Mouse (Mus musculus): ENCODE data around the gene Dpm1. TPM values are rescaled to one million over a fixed set of nuclear protein-coding genes. Genes with fewer than 3 reads are reported as not detected.

The Dpm1 gene
- polyA plus RNA-seq, 1 experiment = 686 TPM

GRCm38 (mm10) chr2:168161514-168161971 is 68.8 kb downstream of the Dpm1 start:
- Histone ChIP-seq H3K27ac (ENCODE audit: insufficient read depth, low read depth, low read length) (no peak overlapping the region), H3K4me3 (ENCODE audit: insufficient read depth, low read depth, low read length) (no peak overlapping the region), H3K4me1 (ENCODE audit: control insufficient read depth, insufficient read depth, low read length) (peaks cover 11% of the 10 kb centered on the region)
- WGBS = 11% methylated on average over 11 of the region's 11 CpGs
- TF ChIP-seq CTCF (IDR thresholded peaks at IDR 0.05; ENCODE audit: insufficient read depth, low read depth, low read length) (no peak), POLR2A (IDR thresholded peaks at IDR 0.05; ENCODE audit: insufficient read depth, low read depth, low read length) (no peak)

DNA sequence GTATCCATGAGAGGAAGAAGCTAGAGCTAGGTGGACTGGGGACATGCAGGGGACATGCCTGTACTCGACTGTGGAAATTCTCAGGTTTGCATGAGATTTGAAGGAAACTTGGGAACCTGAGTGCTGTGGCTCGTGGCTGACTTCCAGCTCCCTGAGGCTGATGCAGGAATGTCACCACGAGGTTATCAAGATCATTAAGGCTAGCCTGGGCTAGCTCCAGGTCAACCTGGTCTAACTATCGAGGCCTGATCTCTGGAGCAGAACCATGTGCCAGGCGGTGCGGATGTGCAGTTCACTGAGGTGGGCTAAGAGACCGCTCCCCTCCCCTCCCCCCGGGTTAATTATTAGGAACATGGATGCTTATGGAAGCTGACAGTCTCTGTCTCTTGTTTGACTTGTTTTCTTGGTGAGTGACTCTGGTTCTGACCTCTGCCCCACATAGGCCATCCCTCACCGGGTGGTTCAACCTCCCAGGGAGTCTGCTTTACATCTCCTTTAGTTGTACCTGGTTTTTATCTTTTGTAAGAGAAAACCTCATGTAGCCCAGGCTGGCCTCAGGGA is 69.9 kb downstream of the Dpm1 start:
- H3K4me3 ChIP-seq (ENCODE audit: insufficient read depth, low read depth, low read length) = no peak overlapping the region
- no peak overlapping the region for H3K27ac ChIP-seq (ENCODE audit: insufficient read depth, low read depth, low read length)
- TF ChIP-seq POLR2A (IDR thresholded peaks at IDR 0.05; ENCODE audit: insufficient read depth, low read depth, low read length) (no peak), CTCF (IDR thresholded peaks at IDR 0.05; ENCODE audit: insufficient read depth, low read depth, low read length) (no peak)
- H3K4me1 ChIP-seq (ENCODE audit: control insufficient read depth, insufficient read depth, low read length) = peaks cover 11% of the 10 kb centered on the region
- 88% methylated on average over 9 of the region's 9 CpGs for WGBS

Other genes starting within 250 kb of the Dpm1 start
- gene Ripor3, start 220.0 kb downstream of the Dpm1 start, polyA plus RNA-seq (2012; ENCODE audit: insufficient read depth, insufficient read length, low replicate concordance, missing spikeins) = not detected in 2 replicates
- gene Pard6b, start 149.6 kb downstream of the Dpm1 start, polyA plus RNA-seq (2012; ENCODE audit: insufficient read depth, insufficient read length, low replicate concordance, missing spikeins) = not detected in 2 replicates
- gene Adnp, start 23.5 kb downstream of the Dpm1 start, polyA plus RNA-seq (2012; ENCODE audit: insufficient read depth, insufficient read length, low replicate concordance, missing spikeins) = 82.3 TPM in 1 of 2 replicates, not detected in the other
- not detected in 2 replicates for gene Gm20716, start 227 bp downstream of the Dpm1 start, polyA plus RNA-seq (2012; ENCODE audit: insufficient read depth, insufficient read length, low replicate concordance, missing spikeins)
- not detected in 2 replicates for gene Mocs3, start within 50 bp of the Dpm1 start, polyA plus RNA-seq (2012; ENCODE audit: insufficient read depth, insufficient read length, low replicate concordance, missing spikeins)
- gene Kcng1, start 51.1 kb upstream of the Dpm1 start, polyA plus RNA-seq (2012; ENCODE audit: insufficient read depth, insufficient read length, low replicate concordance, missing spikeins) = not detected in 2 replicates